Mouse (Mus musculus) WW6 (cell line): Measurements from ENCODE around the gene Fcf1.

Experiments used
- DNase-seq: peaks from one replicate; pipeline ENCODE4 v3.0.0-alpha.2; 2013; ENCODE audit warnings: low read depth, low spot score

Fcf1 gene

GRCm38 (mm10) chr12:84968831-84969655 is 1.7 kb upstream of the Fcf1 start:
- DNase-seq = no peak

- DNase-seq = no peak
Measured at GRCm38 (mm10) chr12:84969656-84970427, 855 bp upstream of the Fcf1 start.

DNA sequence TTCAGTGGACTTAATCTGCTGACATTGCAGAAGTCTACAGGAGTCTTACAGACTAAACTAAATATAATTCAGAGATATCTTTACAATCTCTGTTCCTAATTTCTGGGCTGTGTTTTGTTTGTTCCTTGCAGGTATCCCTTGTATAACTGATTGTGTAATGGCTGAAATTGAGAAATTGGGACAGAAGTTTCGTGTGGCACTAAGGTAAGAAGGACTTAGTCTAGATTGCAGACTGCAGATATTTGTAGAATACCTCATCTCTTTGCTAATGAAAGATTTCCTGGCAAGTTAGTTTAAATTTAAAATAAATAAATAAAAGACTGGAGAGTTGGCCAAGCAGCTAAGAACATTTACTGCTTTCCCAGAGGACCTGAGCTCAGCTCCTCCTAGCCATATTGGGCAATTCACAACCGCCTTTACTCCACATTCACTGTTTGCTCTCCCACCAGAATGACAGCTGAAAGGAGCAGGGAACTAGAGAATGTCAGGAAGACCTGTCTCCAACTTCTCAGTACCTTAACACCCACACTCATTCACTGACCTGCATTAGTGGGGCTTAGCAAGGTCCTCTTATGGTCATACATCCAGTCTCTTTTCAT is 8.7 kb downstream of the Fcf1 start:
- no peak for DNase-seq

GRCm38 (mm10) chr12:84989456-84989855 is 18.8 kb downstream of the Fcf1 start:
- DNase-seq = no peak

DNA sequence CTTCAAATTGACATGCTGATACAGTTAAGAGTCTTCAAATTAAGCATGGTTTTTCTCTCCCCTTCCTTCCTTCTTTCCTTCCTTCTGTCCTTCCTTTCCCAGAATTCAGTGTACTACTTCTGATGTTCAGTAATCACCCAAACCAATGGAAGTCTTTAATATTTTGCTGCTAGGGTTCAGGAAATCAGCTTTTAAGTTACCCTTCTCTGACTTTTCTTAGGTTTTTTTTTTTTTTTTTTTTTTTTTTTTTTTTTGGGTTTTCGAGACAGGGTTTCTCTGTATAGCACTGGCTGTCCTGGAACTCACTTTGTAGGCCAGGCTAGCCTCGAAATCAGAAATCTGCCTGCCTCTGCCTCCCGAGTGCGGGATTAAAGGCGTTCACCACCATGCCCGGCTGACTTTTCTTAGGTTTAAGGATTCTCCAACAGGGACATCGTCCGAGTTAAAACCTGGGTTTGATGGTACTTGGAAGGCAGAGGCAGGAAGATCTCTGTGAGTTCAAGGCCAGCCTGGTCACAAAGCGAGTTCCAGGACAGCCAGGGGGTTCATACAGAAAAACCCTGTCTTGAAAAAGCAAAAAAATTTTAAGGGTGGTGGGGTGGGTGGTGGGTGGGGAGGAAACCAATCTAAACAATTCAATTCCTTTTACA is 24.5 kb downstream of the Fcf1 start:
- no peak for DNase-seq

DNA sequence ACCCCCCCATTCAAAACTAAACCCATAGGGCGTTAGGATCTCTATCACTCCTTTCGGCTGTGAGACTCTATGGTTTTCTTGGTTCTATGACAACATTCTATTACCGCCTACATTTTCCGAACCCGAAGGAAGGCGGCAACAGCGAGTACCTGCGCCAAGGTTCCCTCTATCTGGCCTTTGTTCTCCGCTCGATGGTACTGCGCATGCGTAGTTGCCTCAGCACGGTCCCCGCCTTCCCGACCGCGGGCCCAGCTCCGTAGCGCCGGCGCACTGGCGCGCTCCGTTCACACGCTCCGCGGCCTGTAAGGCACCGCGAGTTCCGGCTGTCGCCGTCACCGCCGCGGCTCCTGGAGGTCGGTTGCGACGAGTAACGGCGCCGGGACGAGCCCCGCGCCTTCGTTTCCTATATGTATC is 25.4 kb downstream of the Fcf1 start, which contains the start of gene Ylpm1:
Ylpm1 (plus strand) TSS at position 239 of the 414 bp plus-strand sequence.
- peak; percentile 93 for DNase-seq

DNA sequence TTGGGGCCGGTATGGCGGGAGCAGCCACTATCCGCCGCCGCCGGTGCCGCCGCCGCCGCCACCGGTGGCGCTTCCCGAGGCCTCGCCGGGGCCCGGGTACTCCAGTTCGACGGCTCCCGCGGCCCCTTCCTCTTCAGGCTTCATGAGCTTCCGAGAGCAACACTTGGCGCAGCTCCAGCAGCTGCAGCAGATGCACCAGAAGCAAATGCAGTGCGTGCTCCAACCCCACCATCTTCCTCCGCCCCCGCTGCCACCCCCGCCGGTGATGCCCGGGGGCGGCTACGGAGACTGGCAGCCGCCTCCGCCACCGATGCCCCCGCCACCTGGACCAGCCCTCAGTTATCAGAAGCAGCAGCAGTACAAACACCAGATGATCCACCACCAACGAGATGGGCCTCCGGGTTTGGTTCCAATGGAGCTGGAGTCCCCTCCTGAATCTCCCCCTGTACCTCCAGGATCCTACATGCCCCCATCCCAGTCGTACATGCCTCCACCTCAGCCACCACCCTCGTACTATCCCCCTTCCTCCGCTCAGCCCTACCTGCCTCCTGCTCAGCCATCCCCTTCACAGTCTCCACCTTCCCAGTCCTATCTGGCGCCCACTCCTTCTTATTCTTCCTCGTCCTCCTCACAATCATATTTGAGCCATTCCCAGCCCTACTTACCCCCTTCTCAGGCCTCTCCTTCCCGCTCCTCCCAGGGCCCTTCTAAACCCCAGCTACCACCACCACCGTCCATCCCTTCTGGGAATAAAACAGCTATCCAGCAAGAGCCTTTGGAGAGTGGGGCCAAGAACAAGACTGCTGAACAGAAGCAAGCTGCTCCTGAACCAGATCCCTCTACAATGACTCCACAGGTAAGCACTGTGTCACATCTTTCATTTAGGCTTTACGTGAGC is 26.1 kb downstream of the Fcf1 start:
- no peak for DNase-seq

DNA sequence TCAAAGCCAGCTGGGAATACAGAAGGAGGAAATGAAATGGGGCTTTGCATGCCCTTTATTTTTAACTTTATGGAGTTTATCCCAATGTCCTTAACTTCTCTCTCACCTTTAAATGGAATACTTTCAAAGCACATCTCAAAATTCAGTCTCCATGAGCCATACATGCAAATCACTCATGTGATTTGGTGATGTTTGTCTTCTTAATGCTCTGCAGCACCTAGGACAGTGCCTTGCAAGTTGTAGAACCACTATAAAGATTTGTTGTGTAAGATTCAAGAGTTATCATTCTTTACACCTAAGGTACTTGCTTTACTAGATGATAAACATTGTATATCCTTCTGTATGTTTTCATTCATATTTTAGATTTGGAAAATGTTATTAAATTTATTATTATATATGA is 28.4 kb downstream of the Fcf1 start:
- no peak for DNase-seq

GRCm38 (mm10) chr12:85006206-85006605 is 35.5 kb downstream of the Fcf1 start:
- no peak for DNase-seq

GRCm38 (mm10) chr12:85007021-85007420 is 36.3 kb downstream of the Fcf1 start:
- DNase-seq = no peak

GRCm38 (mm10) chr12:85009776-85010175 is 39.1 kb downstream of the Fcf1 start:
- DNase-seq = no peak

DNA sequence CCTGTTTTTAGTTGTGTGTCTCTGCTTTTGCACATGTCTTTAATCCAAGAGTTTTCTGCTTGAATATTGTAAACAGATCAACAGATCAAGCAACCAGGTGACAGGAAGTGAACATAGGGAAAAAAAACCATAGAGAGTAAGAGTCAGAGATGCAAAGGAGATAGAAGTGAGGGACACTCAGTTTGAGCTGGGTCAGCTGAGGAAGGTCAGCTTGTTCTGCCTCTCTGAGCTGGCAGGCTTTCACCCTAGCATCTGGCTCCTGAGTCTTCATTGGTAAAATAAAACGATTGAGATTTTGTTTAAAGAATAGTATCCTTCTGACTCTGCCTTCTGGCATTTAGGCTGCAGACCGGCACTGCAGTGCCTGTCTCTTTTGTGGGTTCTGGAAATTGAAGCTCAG is 39.8 kb downstream of the Fcf1 start:
- DNase-seq = no peak

- no peak for DNase-seq
Measured at GRCm38 (mm10) chr12:85012185-85012584, 41.5 kb downstream of the Fcf1 start.

- DNase-seq = no peak
Measured at GRCm38 (mm10) chr12:85022071-85022470, 51.4 kb downstream of the Fcf1 start.

- no peak for DNase-seq
Measured at GRCm38 (mm10) chr12:85032710-85033109, 62.0 kb downstream of the Fcf1 start.
